In genomic region chr2:26066527-26066926, GRCm38 (mm10) we compare ENCODE assay signal across 11 mouse cellular contexts. TPM values are rescaled to one million over a fixed set of nuclear protein-coding genes. Genes with fewer than 3 reads are reported as not detected.
DNase-seq lines count a peak whose midpoint lies in the region; ATAC-seq lines count a peak whose summit lies in the region.
"Had no signal": no experiment of that assay in that cellular context is flagged by ENCODE, and none has a peak within 500 bp of the region (broad histone marks: within the 10 kb centered on the region; RNA-seq: fewer than 3 reads in every experiment).

No protein-coding gene starts in this region.

- H3K4me1 ChIP-seq in forebrain, embryonic 15.5 days: peaks cover 16% of the 10 kb centered on the region
- peaks cover 18% of the 10 kb centered on the region for H3K4me1 ChIP-seq in neural tube, embryonic 15.5 days

- DNase-seq in brain, adult 2 months (ENCODE audit: low read depth, low spot score): peak; percentile 95
- DNase-seq in layer of hippocampus, adult 9-11 months: peak; percentile 84
- no peak for DNase-seq in urinary bladder, postnatal 14 days (ENCODE audit: low spot score)
- DNase-seq in thymus, postnatal 25 days: no peak
- DNase-seq in adrenal gland, adult 8-10 months: no peak
- DNase-seq: kidney, adult 2 months; liver; thymus, postnatal 36 days had no signal

- ATAC-seq in forebrain, embryonic 15.5 days (replicated peaks): peak; percentile 64
- 0 out of 2 replicates have a peak, but pooled peaks have one; percentile 59 for ATAC-seq in neural tube, embryonic 15.5 days (ENCODE audit: low FRiP score)

- H3K36me3 ChIP-seq in forebrain, embryonic 15.5 days: no peaks in the 10 kb centered on the region
- H3K36me3 ChIP-seq in neural tube, embryonic 15.5 days: 0 out of 2 replicates have a peak, but pooled peaks cover 2% of the 10 kb centered on the region
- H3K36me3 ChIP-seq: midbrain, embryonic 12.5 days had no signal

- no peak overlapping the region for H3K4me3 ChIP-seq in forebrain, embryonic 15.5 days
- no peak overlapping the region for H3K4me3 ChIP-seq in neural tube, embryonic 15.5 days (replicated peaks)
- H3K4me3 ChIP-seq: midbrain, embryonic 12.5 days had no signal

- WGBS in forebrain, embryonic 15.5 days: 34% methylated on average over 14 of the region's 14 CpGs
- WGBS in neural tube, embryonic 15.5 days: 12% methylated on average over 14 of the region's 14 CpGs

- H3K27me3 ChIP-seq in forebrain, embryonic 15.5 days: 0 out of 2 replicates have a peak, but pooled peaks cover 2% of the 10 kb centered on the region
- H3K27me3 ChIP-seq in neural tube, embryonic 15.5 days (replicated peaks): no peaks in the 10 kb centered on the region
- H3K27me3 ChIP-seq: midbrain, embryonic 12.5 days had no signal

- H3K9ac ChIP-seq in forebrain, embryonic 15.5 days (replicated peaks): peak overlapping the region; percentile 16; the same call in 1 of the 2 replicates
- H3K9ac ChIP-seq in neural tube, embryonic 15.5 days (replicated peaks): no peak overlapping the region
- H3K9ac ChIP-seq: midbrain, embryonic 12.5 days had no signal

- 0 out of 2 replicates have a peak overlapping the region, but pooled peaks have one; percentile 17 for H3K4me2 ChIP-seq in forebrain, embryonic 15.5 days (replicated peaks)
- H3K4me2 ChIP-seq in neural tube, embryonic 15.5 days: peak overlapping the region; percentile 28
- H3K4me2 ChIP-seq: midbrain, embryonic 12.5 days had no signal

- no peaks in the 10 kb centered on the region for H3K9me3 ChIP-seq in forebrain, embryonic 15.5 days
- no peaks in the 10 kb centered on the region for H3K9me3 ChIP-seq in neural tube, embryonic 15.5 days (replicated peaks)
- H3K9me3 ChIP-seq: midbrain, embryonic 12.5 days had no signal

- peak overlapping the region; percentile 80 for H3K27ac ChIP-seq in forebrain, embryonic 15.5 days (replicated peaks)
- peak overlapping the region; percentile 30 for H3K27ac ChIP-seq in neural tube, embryonic 15.5 days (replicated peaks)
- H3K27ac ChIP-seq: midbrain, embryonic 12.5 days had no signal

RNA-seq across cellular contexts. Expression of gene Ubac1, which starts 45.0 kb away (rescaled TPM):
- polyA plus RNA-seq in forebrain, embryonic 15.5 days (2015; fragmentation: Nextera tagmentation; extraction: Ambion mirVana): 113 and 119 TPM in 2 replicates
- 138 and 148 TPM in 2 replicates for polyA plus RNA-seq in neural tube, embryonic 15.5 days (2015; fragmentation: Nextera tagmentation; extraction: Ambion mirVana)
- 10 to 100 TPM; 24.8 to 39.8 (median 29.9) TPM for total RNA-seq in adrenal gland, adult 8-10 months (2022)

RNA-seq across cellular contexts. Expression of gene Nacc2, which starts 56.5 kb away (rescaled TPM):
- 12.4 and 13.5 TPM in 2 replicates for polyA plus RNA-seq in forebrain, embryonic 15.5 days (2015; fragmentation: Nextera tagmentation; extraction: Ambion mirVana)
- 22.9 and 23.6 TPM in 2 replicates for polyA plus RNA-seq in neural tube, embryonic 15.5 days (2015; fragmentation: Nextera tagmentation; extraction: Ambion mirVana)
- 10 to 100 TPM; 42.6 to 58.0 (median 46.9) TPM for total RNA-seq in adrenal gland, adult 8-10 months (2022)

Comparison
In these comparisons a context has a peak if more than half of its experiments do, and no peak if none do; other contexts are left out.
1. DNase-seq: peak in brain, adult 2 months (single experiment) and layer of hippocampus, adult 9-11 months (single experiment); none in urinary bladder, postnatal 14 days (single experiment), thymus, postnatal 25 days (single experiment) and adrenal gland, adult 8-10 months (single experiment).